Comparison of ENCODE assay signal across 8 mouse cellular contexts in genomic region chr4:26345741-26346442, GRCm38 (mm10). TPM values are rescaled to one million over a fixed set of nuclear protein-coding genes. Genes with fewer than 3 reads are reported as not detected.
DNase-seq lines count a peak whose midpoint lies in the region; ATAC-seq and TF ChIP-seq lines count a peak whose summit lies in the region.

No protein-coding gene starts in this region.

- peak in 1 of 2 experiments; percentile 7 for DNase-seq in cerebellum, adult 2 months
- no peak for DNase-seq in cerebellum, postnatal 4 days (ENCODE audit: low spot score in 2 of 2)
- DNase-seq in heart, postnatal 0 days (ENCODE audit: low spot score): peak; percentile 43
- no peak for DNase-seq in liver, embryonic 11.5 days (ENCODE audit: low spot score)
- no peak for DNase-seq in cerebellum, postnatal 36 days

- WGBS in cerebellum, adult 2 months: 4% methylated on average over 16 of the region's 16 CpGs
- 1% methylated on average over 16 of the region's 16 CpGs for WGBS in heart, postnatal 0 days
- 4% methylated on average over 16 of the region's 16 CpGs for WGBS in liver, embryonic 11.5 days
- WGBS in stomach, embryonic 14.5 days: 2% methylated on average over 16 of the region's 16 CpGs

- no peaks in the 10 kb centered on the region; the same call in 1 of the 2 replicates for H3K4me1 ChIP-seq in cerebellum, adult 2 months (ENCODE audit: control insufficient read depth, insufficient read depth, low read length)
- H3K4me1 ChIP-seq in heart, postnatal 0 days (ENCODE audit: control insufficient read depth, insufficient read depth): 0 out of 2 replicates have a peak, but pooled peaks cover 3% of the 10 kb centered on the region
- no peaks in the 10 kb centered on the region for H3K4me1 ChIP-seq in liver, embryonic 11.5 days (replicated peaks; ENCODE audit: control insufficient read depth, insufficient read depth, low read length)
- no peaks in the 10 kb centered on the region for H3K4me1 ChIP-seq in stomach, embryonic 14.5 days (ENCODE audit: control insufficient read depth, insufficient read depth, low read length)

- peak; percentile 16 for ATAC-seq in common myeloid progenitor, adult 5-6 weeks (replicated peaks; ENCODE audit: low read depth, poor library complexity, severe bottlenecking)
- ATAC-seq in heart, postnatal 0 days (ENCODE audit: insufficient read depth, low read depth): no peak
- ATAC-seq in liver, embryonic 11.5 days (replicated peaks; ENCODE audit: low FRiP score): peak; percentile 15; the same call in 1 of the 2 replicates
- no peak for ATAC-seq in stomach, embryonic 14.5 days (ENCODE audit: insufficient number of reproducible peaks, insufficient read depth, low FRiP score, low read depth)

- no peak for TF ChIP-seq POLR2A in cerebellum, adult 2 months (IDR thresholded peaks at IDR 0.05; ENCODE audit: borderline replicate concordance, insufficient read depth, low read length)

- peaks cover 10% of the 10 kb centered on the region for H3K79me3 ChIP-seq in C2C12 (ENCODE audit: low read depth)

- peak overlapping the region; percentile 71 for H3ac ChIP-seq in C2C12 (ENCODE audit: control insufficient read depth, insufficient read length, low read depth)

- no peak for TF ChIP-seq EP300 in heart, postnatal 0 days (IDR thresholded peaks at IDR 0.05; ENCODE audit: low read depth)

- H3K36me3 ChIP-seq in C2C12 (ENCODE audit: control insufficient read depth, insufficient read depth): no peaks in the 10 kb centered on the region
- no peaks in the 10 kb centered on the region for H3K36me3 ChIP-seq in heart, postnatal 0 days (replicated peaks; ENCODE audit: control insufficient read depth, insufficient read depth, low read length)
- no peaks in the 10 kb centered on the region for H3K36me3 ChIP-seq in liver, embryonic 11.5 days (ENCODE audit: control insufficient read depth, insufficient read depth, low read length)
- no peaks in the 10 kb centered on the region for H3K36me3 ChIP-seq in stomach, embryonic 14.5 days (ENCODE audit: control insufficient read depth, insufficient read depth, low read length)

- peak overlapping the region; percentile 93 for H3K9ac ChIP-seq in heart, postnatal 0 days (replicated peaks; ENCODE audit: low read depth, low read length)
- peak overlapping the region; percentile 85 for H3K9ac ChIP-seq in liver, embryonic 11.5 days (ENCODE audit: low read depth, low read length)
- H3K9ac ChIP-seq in stomach, embryonic 14.5 days (replicated peaks; ENCODE audit: low read depth, low read length): peak overlapping the region; percentile 72

- peaks cover 26% of the 10 kb centered on the region for H3K79me2 ChIP-seq in C2C12 (ENCODE audit: control insufficient read depth, insufficient read depth)

- no peaks in the 10 kb centered on the region for H3K27me3 ChIP-seq in cerebellum, adult 2 months (ENCODE audit: control insufficient read depth, insufficient read depth, low read length)
- H3K27me3 ChIP-seq in C2C12 (ENCODE audit: control insufficient read depth, insufficient read depth, insufficient read length): no peaks in the 10 kb centered on the region
- H3K27me3 ChIP-seq in heart, postnatal 0 days (ENCODE audit: control insufficient read depth, insufficient read depth, low read length): no peaks in the 10 kb centered on the region
- no peaks in the 10 kb centered on the region for H3K27me3 ChIP-seq in liver, embryonic 11.5 days (replicated peaks; ENCODE audit: control insufficient read depth, insufficient read depth, low read length)
- H3K27me3 ChIP-seq in stomach, embryonic 14.5 days (ENCODE audit: control insufficient read depth, insufficient read depth, low read length): no peaks in the 10 kb centered on the region

- H3K4me2 ChIP-seq in heart, postnatal 0 days (ENCODE audit: low read depth, low read length): peak overlapping the region; percentile 76
- peak overlapping the region; percentile 77 for H3K4me2 ChIP-seq in liver, embryonic 11.5 days
- peak overlapping the region; percentile 60 for H3K4me2 ChIP-seq in stomach, embryonic 14.5 days (replicated peaks; ENCODE audit: low read depth, low read length)

- no peak for TF ChIP-seq CTCF in cerebellum, adult 2 months (IDR thresholded peaks at IDR 0.05; ENCODE audit: borderline replicate concordance, insufficient read depth, low read depth, low read length)
- TF ChIP-seq CTCF in C2C12 (IDR thresholded peaks at IDR 0.05; ENCODE audit: control insufficient read depth, insufficient read depth, insufficient read length): no peak
- no peak for TF ChIP-seq CTCF in heart, postnatal 0 days (IDR thresholded peaks at IDR 0.05; ENCODE audit: low read depth)

- peak overlapping the region; percentile 70 for H3K27ac ChIP-seq in cerebellum, adult 2 months (ENCODE audit: insufficient read depth, low read length)
- H3K27ac ChIP-seq in heart, postnatal 0 days (ENCODE audit: low read depth): peak overlapping the region; percentile 96
- peak overlapping the region; percentile 82 for H3K27ac ChIP-seq in liver, embryonic 11.5 days (ENCODE audit: low read depth, low read length)
- H3K27ac ChIP-seq in stomach, embryonic 14.5 days (ENCODE audit: low read length): peak overlapping the region; percentile 82

- H3K4me3 ChIP-seq in cerebellum, adult 2 months (replicated peaks; ENCODE audit: insufficient read depth, low read depth, low read length): peak overlapping the region; percentile 81
- peak overlapping the region; percentile 65 for H3K4me3 ChIP-seq in C2C12 (ENCODE audit: insufficient read depth, poor library complexity, severe bottlenecking)
- peak overlapping the region; percentile 93 for H3K4me3 ChIP-seq in heart, postnatal 0 days (ENCODE audit: low read depth, low read length)
- H3K4me3 ChIP-seq in liver, embryonic 11.5 days (ENCODE audit: low read depth, low read length): peak overlapping the region; percentile 72
- peak overlapping the region; percentile 76 for H3K4me3 ChIP-seq in stomach, embryonic 14.5 days (ENCODE audit: low read depth, low read length)

- no peaks in the 10 kb centered on the region for H3K9me3 ChIP-seq in heart, postnatal 0 days (replicated peaks; ENCODE audit: control insufficient read depth, low read length)
- H3K9me3 ChIP-seq in liver, embryonic 11.5 days (ENCODE audit: control insufficient read depth, low read length): no peaks in the 10 kb centered on the region
- H3K9me3 ChIP-seq in stomach, embryonic 14.5 days (ENCODE audit: control insufficient read depth, low read depth, low read length): no peaks in the 10 kb centered on the region

TF ChIP-seq in C2C12, 6 proteins besides CTCF, POLR2A, EP300 and RAD21:
- TF ChIP-seq USF1 (IDR thresholded peaks at IDR 0.05; ENCODE audit: low read depth) (no peak), FOSL1 (IDR thresholded peaks at IDR 0.05; ENCODE audit: insufficient read depth, low read length, poor library complexity, severe bottlenecking) (no peak), MAX (IDR thresholded peaks at IDR 0.05) (no peak), MYOD1 (IDR thresholded peaks at IDR 0.05; ENCODE audit: control insufficient read depth, insufficient read length, low read depth) (no peak), MYOG (IDR thresholded peaks at IDR 0.05; ENCODE audit: control insufficient read depth, extremely low read depth, insufficient read length) (no peak), CEBPB (IDR thresholded peaks at IDR 0.05; ENCODE audit: low read depth) (no peak)

RNA-seq across cellular contexts. Expression of gene Manea, which starts 0.8 kb away (rescaled TPM):
- 15.6 and 16.5 TPM in 2 replicates for polyA plus RNA-seq in cerebellum, adult 2 months (2012; rRNA removed)
- polyA plus RNA-seq in C2C12 (2012; fragmentation: generic; extraction: Trizol): 3.3 TPM
- total RNA-seq in common myeloid progenitor, adult 5-6 weeks (2017): 16.3 and 17.2 TPM in 2 replicates
- total RNA-seq in heart, postnatal 0 days (2014; rRNA removed; ENCODE audit: low replicate concordance): 13.7 and 27.7 TPM in 2 replicates
- polyA plus RNA-seq in heart, postnatal 0 days (2015; fragmentation: Nextera tagmentation; extraction: Ambion mirVana): 8.6 and 9.0 TPM in 2 replicates
- polyA plus RNA-seq in liver, embryonic 11.5 days (2014; fragmentation: Nextera tagmentation; extraction: Ambion mirVana): 11.6 and 12.6 TPM in 2 replicates
- 14.3 and 15.3 TPM in 2 replicates for polyA plus RNA-seq in stomach, embryonic 14.5 days (2014; fragmentation: Nextera tagmentation; extraction: Ambion mirVana)

Comparison
In these comparisons a context has a peak if more than half of its experiments do, and no peak if none do; other contexts are left out.
1. ATAC-seq: peak in common myeloid progenitor, adult 5-6 weeks (single experiment) and liver, embryonic 11.5 days (single experiment); none in heart, postnatal 0 days (single experiment) and stomach, embryonic 14.5 days (single experiment).
2. Peak in every context shown above with its lines, with median percentiles within 50 percentile points of each other: H3K27ac ChIP-seq, H3K4me3 ChIP-seq, H3K4me2 ChIP-seq and H3K9ac ChIP-seq.